Mouse (Mus musculus): ENCODE data around the gene Itk. TPM values are rescaled to one million over a fixed set of nuclear protein-coding genes. Genes with fewer than 3 reads are reported as not detected.

The Itk gene
- polyA plus RNA-seq, 2 experiments from 2014 or later = 102 to 115 TPM

- ATAC-seq = no peak
Measured at GRCm38 (mm10) chr11:46392890-46393289, 3.6 kb upstream of the Itk start.

DNA sequence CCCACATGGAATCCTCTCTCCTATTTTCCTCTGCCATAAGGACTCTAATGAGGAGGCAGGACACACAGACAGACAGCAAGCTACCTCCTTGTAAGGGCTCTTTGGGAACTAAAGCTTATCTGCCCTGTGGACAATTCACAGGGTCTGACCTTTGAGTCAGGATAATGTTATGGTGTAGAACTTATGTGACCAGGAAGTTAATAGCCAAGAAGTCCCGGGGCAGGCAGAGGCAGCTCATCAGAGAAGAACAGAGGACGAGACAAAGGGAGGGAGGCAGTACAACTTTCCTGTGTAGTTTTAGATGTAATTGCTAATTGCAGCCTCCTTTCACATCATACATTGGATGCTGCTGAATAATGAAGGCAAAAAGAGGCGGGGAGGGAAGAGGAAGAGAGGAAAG lies 1.3 kb upstream of the Itk start:
- no peak for ATAC-seq

DNA sequence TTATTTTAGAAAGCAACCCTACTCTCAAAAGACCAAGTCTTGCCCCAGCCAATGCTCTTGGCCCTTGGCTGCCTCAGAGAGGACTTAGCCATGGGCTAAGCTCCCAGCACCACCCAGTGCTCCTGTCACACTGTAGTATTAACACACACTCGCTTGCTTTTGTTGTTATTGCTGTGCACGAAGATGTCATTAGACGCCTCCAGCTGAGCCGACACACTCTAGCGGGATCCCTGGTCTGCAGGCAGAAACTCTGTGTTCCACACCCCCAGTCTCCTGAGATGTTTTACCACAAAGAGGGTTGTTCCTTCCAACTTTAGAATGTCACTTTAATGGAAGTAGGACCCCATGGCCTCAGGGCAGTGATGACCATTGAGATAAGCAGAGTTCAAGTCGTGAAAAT lies 877 bp downstream of the Itk start:
- no peak for ATAC-seq

DNA sequence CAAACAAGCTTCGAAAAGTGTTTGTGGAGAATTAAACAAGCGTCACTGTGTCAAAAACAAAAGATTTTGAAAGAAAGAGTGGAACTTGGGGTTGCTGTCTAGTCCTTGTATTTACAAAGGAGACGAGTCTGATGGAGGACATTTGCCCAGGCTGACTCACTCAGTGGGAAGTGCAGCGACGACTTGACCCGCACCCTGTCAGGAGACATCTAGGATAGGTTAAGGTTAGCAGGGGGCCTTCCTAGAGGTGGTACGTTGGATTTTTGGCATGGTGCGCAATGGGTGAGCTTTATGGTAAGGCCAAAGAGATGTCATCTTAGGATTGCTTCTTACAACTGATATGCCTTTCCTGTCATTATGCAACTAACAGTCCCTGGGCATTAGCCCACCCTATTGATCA lies 2.3 kb downstream of the Itk start:
- no peak for ATAC-seq

GRCm38 (mm10) chr11:46386556-46386955 lies 2.8 kb downstream of the Itk start:
- peak; percentile 27 for ATAC-seq

DNA sequence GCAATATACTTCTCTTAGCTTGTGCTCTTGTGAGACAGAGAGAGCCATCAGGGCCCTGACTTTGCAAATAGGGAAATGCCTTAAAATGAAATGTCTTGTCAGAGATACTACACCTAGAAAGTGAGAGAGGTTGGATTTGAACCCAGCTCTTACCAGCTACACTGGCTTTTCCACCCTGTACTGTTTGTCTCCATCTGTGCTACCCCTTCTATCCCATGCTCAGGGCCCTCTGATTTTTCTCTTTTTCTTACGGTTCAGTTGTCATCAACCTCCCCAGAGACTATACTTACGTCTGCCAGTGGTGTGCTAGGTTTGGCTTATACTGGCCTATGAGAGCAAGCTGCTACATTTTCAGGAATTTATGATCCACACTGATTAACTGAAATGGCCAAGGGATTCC lies 4.4 kb downstream of the Itk start:
- no peak for ATAC-seq

- no peak for ATAC-seq
Measured at GRCm38 (mm10) chr11:46382466-46382865, 6.8 kb downstream of the Itk start.

- ATAC-seq = peak; percentile 29
Measured at GRCm38 (mm10) chr11:46380097-46380675, 9.1 kb downstream of the Itk start.

DNA sequence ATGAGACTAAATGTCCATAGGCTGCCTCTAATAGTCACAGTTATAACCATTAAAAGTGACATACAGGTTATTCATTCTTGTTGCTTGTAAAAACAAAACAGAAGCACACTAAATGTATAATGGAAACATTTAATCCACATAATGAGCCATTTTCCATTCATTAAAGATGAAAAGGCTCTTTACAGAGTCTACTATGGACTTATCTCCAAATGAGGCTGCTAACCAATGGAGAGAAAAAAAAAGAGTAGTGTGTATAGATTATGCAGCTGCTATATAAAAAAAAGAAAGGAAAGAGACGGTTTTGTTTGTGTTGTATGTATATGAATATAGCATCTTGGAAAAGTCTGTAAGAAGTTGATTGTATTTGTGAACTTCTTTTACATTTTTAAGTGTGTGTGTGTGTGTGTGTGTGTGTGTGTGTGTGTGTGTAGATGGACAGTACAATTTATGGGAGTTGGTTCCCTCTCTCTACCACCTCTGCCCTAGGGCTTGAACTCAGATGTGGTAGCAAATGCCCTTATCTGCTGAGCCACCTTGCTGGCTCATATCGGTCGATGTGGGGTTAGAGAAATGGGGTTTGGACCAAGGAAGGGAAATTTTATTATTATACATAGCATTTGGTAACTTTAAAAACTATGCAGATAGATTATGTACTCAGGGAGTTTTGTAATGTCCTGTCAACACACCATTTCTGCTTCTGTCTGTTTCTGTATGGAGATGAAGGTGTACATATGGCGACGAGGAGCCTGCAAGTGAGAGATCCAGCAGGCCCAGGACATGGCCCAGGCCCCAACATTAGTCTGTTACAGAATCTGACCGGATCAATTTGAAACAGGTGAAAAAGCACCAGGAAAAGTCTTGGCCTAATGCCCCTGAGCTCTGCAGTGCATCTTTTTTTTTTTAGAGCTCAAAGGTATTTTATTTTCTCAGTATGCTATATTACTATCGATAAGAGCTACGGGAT lies 11.2 kb downstream of the Itk start:
- no peak for ATAC-seq

- peak; percentile 10 for ATAC-seq
Measured at GRCm38 (mm10) chr11:46377316-46377715, 12.0 kb downstream of the Itk start.

DNA sequence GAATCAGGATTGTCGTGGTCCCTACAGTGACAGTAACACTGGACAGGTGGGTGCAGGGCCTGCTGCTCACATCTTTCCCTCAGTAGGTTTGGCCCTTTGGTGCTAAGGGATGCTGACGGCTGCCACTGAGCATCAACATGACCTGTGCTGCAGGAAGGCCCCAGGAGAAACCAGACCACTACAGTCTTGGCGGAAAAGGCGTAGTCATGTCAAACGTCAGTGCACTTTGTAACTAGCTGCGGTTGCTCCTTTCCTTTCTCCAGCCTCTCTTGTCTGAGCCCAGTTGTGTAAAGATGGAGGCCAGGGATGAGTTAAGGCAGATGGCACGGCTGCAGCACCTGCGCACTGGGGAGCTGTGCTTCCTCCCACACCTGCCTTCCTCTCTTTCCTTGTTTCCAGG lies 14.3 kb downstream of the Itk start:
- ATAC-seq = no peak

DNA sequence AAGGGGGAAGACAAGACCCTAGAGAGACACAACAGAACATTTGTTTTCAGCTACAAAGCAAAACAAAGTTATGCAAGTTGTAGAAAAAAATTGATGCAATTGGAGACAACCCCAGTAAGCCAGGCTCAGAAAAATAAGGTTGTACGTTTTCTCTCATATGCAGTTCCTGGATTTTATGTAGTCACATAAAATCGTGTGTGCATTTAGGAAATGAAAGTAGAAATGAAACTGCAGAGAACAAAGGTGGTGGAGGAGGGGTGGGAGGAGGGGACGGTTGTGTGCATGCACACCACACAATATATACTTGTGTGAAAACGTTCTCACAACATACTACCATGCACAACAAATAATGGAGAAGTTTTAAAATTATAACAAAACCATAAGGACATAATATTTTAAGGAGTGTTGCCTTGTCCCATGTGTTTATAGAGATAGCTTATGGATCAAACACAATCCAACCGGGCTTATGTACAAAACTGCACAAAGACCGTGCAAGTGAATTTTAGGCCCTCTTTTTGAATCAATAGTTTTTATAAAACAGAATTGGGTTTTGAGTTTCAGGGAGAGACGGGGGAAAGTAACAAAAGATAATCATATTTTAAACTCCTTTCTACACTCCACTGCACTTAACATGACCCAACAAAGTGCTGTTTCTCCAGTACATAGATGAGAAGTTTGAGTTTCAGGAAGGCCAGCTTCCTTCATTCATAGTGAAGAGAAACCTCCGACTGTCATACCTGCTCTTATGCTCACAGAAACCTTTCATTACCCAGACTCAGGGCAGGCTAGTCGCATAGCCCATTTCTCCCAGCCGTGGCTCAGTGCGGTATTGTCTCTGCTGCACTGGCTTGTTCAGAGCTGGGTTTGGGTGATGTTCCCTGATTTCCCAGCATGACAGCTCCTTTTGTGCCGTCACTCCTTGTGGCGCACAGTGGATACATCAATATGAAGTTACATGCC lies 16.0 kb downstream of the Itk start:
- peak; percentile 43 for ATAC-seq

DNA sequence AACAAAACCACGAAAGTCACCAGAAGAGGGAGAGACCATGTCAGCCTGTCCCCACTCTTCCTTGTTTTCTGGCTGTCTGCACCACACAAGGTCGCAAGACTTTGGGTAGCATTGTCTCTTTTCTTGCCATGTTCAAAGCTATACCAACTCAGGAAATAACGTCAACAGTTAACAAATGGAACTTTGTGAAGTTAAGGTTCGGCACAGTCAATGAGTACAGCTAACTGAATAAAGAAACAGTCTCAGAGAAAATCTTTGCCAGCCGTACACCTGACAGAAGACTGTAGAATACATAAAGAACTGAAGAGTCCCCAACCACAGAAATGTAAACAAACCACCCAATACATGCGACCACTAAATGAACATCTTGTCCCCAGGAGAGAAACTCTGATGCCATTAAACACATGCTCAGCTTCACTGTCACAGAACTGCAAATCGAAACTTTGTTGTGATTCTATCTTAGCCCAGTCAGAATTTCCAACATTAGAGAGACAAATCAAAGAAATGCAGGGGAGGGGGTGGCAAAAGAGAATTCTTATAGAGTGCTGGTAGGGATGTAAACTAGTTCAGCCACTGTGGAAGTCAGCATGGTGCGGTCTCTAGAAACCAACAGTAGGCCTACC lies 16.9 kb downstream of the Itk start:
- ATAC-seq = peak; percentile 52

DNA sequence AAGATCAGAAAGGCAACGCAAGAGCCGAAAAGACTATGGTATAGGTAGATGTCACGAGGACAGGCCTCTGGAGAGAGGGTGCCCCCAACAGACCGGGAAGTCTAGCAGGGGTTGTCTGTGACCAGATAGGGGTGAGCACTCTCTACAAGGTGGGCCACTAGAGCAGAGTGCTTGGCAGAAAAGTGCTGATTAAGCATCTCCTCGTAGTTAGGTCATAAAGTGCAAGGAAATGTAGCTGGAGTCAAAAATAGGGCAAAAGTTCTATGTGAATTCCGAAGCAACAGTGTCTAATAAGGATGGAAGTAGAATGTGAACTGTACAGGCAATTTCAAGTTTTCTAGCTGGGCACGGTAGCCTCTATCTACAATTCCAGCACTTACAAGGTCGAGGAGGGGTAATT lies 18.1 kb downstream of the Itk start:
- no peak for ATAC-seq

DNA sequence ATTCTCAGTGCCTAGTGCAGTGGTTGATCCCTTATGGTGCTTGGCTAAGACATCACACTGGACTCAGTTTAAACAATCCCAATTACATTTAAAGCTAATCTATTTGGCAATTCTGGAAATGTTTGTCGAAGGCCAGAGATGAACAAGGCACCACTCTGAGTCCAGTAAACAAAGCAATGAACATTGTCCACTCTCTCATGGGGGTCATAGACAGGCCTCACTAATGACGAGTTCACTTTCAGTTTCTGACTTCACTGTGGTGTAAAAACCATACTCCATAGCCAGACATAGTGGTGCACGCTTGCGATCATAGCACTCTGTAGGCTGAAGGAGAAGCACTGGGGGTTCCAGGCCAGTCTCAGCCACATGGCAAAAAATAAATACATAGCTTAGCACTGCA lies 18.9 kb downstream of the Itk start:
- ATAC-seq = no peak

GRCm38 (mm10) chr11:46366357-46366756 lies 23.0 kb downstream of the Itk start:
- no peak for ATAC-seq

- ATAC-seq = no peak
Measured at GRCm38 (mm10) chr11:46365744-46366143, 23.6 kb downstream of the Itk start.

- ATAC-seq = no peak
Measured at GRCm38 (mm10) chr11:46363864-46364263, 25.5 kb downstream of the Itk start.

GRCm38 (mm10) chr11:46362061-46363022 lies 27.0 kb downstream of the Itk start:
- ATAC-seq = peak; percentile 64

DNA sequence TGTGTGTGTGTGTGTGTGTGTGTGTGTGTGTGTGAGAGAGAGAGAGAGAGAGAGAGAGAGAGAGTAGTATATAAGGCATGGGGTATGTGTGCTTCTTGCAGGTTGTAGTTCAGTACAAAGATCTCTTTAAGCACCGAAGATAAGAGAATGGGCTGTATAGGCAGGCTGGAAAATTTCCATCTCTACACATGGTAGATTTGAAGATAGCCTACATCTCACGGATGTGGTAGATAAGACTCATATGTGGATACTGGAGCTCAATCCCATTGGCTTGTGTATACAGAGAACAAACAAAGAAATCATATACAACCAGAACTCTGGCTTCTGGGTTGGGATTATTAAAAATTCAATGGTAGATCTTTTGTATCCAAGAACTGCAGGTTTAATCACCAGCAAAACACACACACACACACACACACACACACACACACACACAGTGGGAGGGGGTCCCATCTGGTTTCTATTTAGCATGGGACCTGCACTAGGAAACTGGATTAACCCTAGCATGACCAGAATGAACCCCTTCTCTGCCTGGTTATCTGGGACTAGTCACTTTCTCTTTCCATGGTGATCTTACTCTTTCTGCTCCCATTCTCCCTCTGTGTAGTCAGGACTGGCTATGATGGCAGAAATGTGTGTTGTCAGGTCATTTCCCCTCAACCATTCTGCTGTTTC lies 28.2 kb downstream of the Itk start:
- ATAC-seq = no peak

- ATAC-seq = no peak
Measured at GRCm38 (mm10) chr11:46358369-46358768, 30.9 kb downstream of the Itk start.
